Mouse (Mus musculus): ENCODE results near the gene Ociad1. TPM values are rescaled to one million over a fixed set of nuclear protein-coding genes. Genes with fewer than 3 reads are reported as not detected.

Ociad1 gene
- polyA plus RNA-seq, 1 experiment, result 16.0 TPM

DNA sequence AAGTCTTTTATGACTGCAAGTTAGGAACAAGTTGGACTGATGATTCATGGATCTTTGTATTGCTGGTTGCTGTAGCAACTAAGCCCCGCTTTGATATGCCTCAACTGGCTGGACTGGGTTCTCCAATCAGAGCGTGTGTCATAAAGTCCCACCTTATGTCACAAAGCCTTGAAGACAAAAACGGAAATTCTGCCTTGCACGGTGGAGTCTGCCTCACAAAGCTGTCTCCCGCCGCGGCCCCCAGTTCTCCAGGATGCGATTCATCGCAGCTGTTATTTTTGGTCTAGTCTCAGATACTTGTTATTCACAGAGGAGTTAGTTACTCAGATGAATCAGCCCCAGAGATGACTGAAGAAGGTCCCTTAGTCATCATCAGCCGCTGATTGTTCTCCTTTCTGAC lies 51.7 kb downstream of the Ociad1 start:
- Histone ChIP-seq H3K27me3 (ENCODE audit: control insufficient read depth, insufficient read depth, low read length) (no peaks in the 10 kb centered on the region), H3K36me3 (ENCODE audit: control insufficient read depth, insufficient read depth, low read length) (no peaks in the 10 kb centered on the region), H3K4me3 (ENCODE audit: low read depth, low read length) (no peak overlapping the region), H3K27ac (ENCODE audit: insufficient read depth, low read depth, low read length) (no peak overlapping the region), H3K4me1 (ENCODE audit: control insufficient read depth, insufficient read depth, insufficient read length, low read length) (peaks cover 10% of the 10 kb centered on the region; the same call in 1 of the 2 replicates)
- TF ChIP-seq POLR2A (IDR thresholded peaks at IDR 0.05; ENCODE audit: low read depth, low read length) (no peak), CTCF (IDR thresholded peaks at IDR 0.05; ENCODE audit: extremely low read depth, insufficient read length, insufficient replicate concordance, low read depth, low read length) (no peak)
- 18% methylated on average over 10 of the region's 10 CpGs for WGBS

DNA sequence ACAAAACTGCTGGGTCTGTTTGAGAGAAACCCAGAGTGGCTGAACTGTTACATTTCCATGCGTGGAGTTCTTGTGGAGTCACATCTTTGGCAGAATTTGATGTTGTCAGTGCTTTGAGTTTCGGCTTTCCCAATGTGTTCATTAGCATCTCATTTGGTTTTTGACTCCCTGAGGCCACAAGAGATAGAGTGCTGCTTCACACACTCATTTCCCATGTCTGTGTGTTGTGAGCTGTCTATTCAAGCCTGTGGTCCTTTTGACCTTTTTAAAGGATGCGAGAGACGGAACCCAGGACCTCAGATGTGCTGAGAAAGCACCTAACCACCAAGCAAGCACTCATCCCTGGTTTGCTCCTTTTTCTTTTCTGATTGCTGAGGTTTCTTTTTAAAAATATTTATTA lies 52.7 kb downstream of the Ociad1 start:
- TF ChIP-seq CTCF (IDR thresholded peaks at IDR 0.05; ENCODE audit: extremely low read depth, insufficient read length, insufficient replicate concordance, low read depth, low read length), result no peak
- no peak for TF ChIP-seq POLR2A (IDR thresholded peaks at IDR 0.05; ENCODE audit: low read depth, low read length)
- no peaks in the 10 kb centered on the region for H3K27me3 ChIP-seq (ENCODE audit: control insufficient read depth, insufficient read depth, low read length)
- H3K4me3 ChIP-seq (ENCODE audit: low read depth, low read length), result no peak overlapping the region
- WGBS, result 94% methylated on average over 4 of the region's 4 CpGs
- H3K27ac ChIP-seq (ENCODE audit: insufficient read depth, low read depth, low read length), result no peak overlapping the region
- peaks cover 5% of the 10 kb centered on the region; the same call in 1 of the 2 replicates for H3K4me1 ChIP-seq (ENCODE audit: control insufficient read depth, insufficient read depth, insufficient read length, low read length)
- H3K36me3 ChIP-seq (ENCODE audit: control insufficient read depth, insufficient read depth, low read length), result no peaks in the 10 kb centered on the region

DNA sequence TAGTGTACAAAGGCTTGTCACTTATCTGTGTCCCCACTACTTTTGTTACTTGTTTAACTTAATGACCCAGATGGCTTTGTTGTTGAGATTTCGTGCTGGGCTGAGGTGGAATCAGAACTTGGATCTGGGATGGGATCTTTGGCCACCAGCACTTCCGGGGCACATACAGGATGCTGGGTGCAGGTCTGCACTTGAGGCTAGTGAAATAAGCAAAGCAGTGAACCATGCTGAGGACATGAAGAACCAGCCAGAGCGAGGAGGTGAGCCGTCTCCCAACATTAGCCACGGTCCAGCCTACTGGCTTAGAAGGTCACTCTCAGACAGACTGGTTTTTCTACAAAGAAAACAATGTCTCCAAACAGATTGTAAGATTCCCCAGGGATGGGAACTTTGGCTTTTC lies 56.9 kb downstream of the Ociad1 start:
- H3K36me3 ChIP-seq (ENCODE audit: control insufficient read depth, insufficient read depth, low read length), result no peaks in the 10 kb centered on the region
- no peak overlapping the region for H3K4me3 ChIP-seq (ENCODE audit: low read depth, low read length)
- no peaks in the 10 kb centered on the region for H3K27me3 ChIP-seq (ENCODE audit: control insufficient read depth, insufficient read depth, low read length)
- TF ChIP-seq CTCF (IDR thresholded peaks at IDR 0.05; ENCODE audit: extremely low read depth, insufficient read length, insufficient replicate concordance, low read depth, low read length), result no peak
- no peak for TF ChIP-seq POLR2A (IDR thresholded peaks at IDR 0.05; ENCODE audit: low read depth, low read length)
- 61% methylated on average over 5 of the region's 5 CpGs for WGBS
- H3K27ac ChIP-seq (ENCODE audit: insufficient read depth, low read depth, low read length), result no peak overlapping the region
- peaks cover 30% of the 10 kb centered on the region for H3K4me1 ChIP-seq (ENCODE audit: control insufficient read depth, insufficient read depth, insufficient read length, low read length)

DNA sequence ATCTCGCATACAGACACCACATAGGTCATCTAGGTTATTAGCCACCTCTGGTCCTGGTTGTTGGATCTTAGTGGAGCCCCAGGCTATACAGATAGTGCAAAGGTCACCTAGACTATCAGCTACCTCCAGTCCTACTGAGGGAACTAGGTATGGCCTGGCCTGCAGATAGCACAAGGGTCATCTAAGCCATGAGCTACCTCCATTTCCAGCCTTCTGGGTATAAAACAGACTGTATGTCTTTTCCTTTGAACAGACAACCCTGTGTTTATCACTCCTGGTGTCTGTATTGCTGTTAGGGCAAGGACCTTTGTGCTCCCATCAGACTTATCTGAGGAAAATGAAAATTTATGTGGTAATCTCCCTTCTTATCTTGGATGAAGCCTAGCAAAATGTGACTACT lies 59.2 kb downstream of the Ociad1 start:
- TF ChIP-seq POLR2A (IDR thresholded peaks at IDR 0.05; ENCODE audit: low read depth, low read length), result no peak
- no peak for TF ChIP-seq CTCF (IDR thresholded peaks at IDR 0.05; ENCODE audit: extremely low read depth, insufficient read length, insufficient replicate concordance, low read depth, low read length)
- H3K4me1 ChIP-seq (ENCODE audit: control insufficient read depth, insufficient read depth, insufficient read length, low read length), result peaks cover 32% of the 10 kb centered on the region
- no peaks in the 10 kb centered on the region for H3K27me3 ChIP-seq (ENCODE audit: control insufficient read depth, insufficient read depth, low read length)
- no peak overlapping the region for H3K4me3 ChIP-seq (ENCODE audit: low read depth, low read length)
- 57% methylated on average over 1 of the region's 1 CpGs for WGBS
- no peaks in the 10 kb centered on the region for H3K36me3 ChIP-seq (ENCODE audit: control insufficient read depth, insufficient read depth, low read length)
- H3K27ac ChIP-seq (ENCODE audit: insufficient read depth, low read depth, low read length), result peak overlapping the region; percentile 66; the same call in 1 of the 2 replicates

DNA sequence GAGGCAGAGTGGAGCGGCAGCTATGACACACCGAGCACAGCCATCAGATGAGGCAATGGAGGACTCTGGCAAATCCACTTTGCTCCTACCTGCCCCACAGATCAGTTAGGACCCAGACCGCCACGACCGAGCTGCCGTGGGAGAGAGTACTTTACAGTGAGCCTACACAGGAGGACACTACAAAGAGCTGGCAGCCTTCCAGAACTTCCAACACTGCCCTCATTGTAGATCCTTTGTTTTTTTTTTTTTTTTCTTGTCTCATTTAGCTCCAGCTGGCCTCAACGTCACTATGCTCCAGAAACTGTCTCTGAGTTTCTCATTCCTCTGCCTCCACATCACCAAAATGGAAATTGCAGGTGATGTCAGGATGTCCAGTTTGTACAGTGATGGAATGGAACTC lies 60.9 kb downstream of the Ociad1 start:
- Histone ChIP-seq H3K36me3 (ENCODE audit: control insufficient read depth, insufficient read depth, low read length) (no peaks in the 10 kb centered on the region), H3K4me1 (ENCODE audit: control insufficient read depth, insufficient read depth, insufficient read length, low read length) (peaks cover 40% of the 10 kb centered on the region), H3K4me3 (ENCODE audit: low read depth, low read length) (no peak overlapping the region), H3K27ac (ENCODE audit: insufficient read depth, low read depth, low read length) (peak overlapping the region; percentile 81), H3K27me3 (ENCODE audit: control insufficient read depth, insufficient read depth, low read length) (no peaks in the 10 kb centered on the region)
- no peak for TF ChIP-seq POLR2A (IDR thresholded peaks at IDR 0.05; ENCODE audit: low read depth, low read length)
- TF ChIP-seq CTCF (IDR thresholded peaks at IDR 0.05; ENCODE audit: extremely low read depth, insufficient read length, insufficient replicate concordance, low read depth, low read length), result no peak
- 18% methylated on average over 7 of the region's 7 CpGs for WGBS

DNA sequence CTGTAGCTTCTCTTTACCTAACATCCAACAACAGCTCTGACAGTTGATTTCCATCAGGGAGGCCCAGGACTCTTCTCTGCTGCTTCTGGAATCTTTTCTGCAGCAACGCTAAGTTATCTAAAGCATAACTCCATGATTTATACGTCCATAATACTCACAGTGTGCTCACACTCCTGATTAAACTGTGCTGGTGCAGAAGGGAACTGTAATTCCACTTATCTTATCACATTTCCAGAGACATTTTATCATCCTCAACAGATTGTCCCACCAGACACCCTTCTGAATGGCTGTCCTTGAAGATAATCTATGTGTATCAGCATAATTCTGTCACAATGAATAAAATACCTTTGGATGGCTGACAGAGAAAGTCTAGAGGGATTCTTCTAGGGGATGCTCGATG lies 61.4 kb downstream of the Ociad1 start:
- 27% methylated on average over 3 of the region's 3 CpGs for WGBS
- H3K27me3 ChIP-seq (ENCODE audit: control insufficient read depth, insufficient read depth, low read length), result no peaks in the 10 kb centered on the region
- no peaks in the 10 kb centered on the region for H3K36me3 ChIP-seq (ENCODE audit: control insufficient read depth, insufficient read depth, low read length)
- peaks cover 42% of the 10 kb centered on the region for H3K4me1 ChIP-seq (ENCODE audit: control insufficient read depth, insufficient read depth, insufficient read length, low read length)
- no peak overlapping the region for H3K4me3 ChIP-seq (ENCODE audit: low read depth, low read length)
- no peak for TF ChIP-seq CTCF (IDR thresholded peaks at IDR 0.05; ENCODE audit: extremely low read depth, insufficient read length, insufficient replicate concordance, low read depth, low read length)
- no peak for TF ChIP-seq POLR2A (IDR thresholded peaks at IDR 0.05; ENCODE audit: low read depth, low read length)
- H3K27ac ChIP-seq (ENCODE audit: insufficient read depth, low read depth, low read length), result peak overlapping the region; percentile 81

DNA sequence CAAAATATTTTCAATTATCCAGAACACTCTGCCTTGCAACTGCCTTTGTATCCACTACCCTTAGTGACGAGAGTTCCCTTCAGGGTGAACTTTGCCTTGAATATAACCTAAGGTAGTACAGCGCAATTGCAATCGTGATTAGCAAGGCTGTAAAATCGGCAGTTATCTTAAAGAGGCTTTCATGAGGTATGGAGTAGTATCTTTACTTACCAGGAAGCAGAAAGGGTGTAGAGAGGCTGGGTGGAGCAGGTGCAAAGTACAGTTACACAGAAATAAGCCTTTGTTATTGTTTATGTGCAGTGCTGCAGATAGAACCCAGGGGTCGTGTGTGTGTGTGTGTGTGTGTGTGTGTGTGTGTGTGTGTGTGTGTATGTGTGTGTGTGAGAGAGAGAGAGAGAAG lies 62.8 kb downstream of the Ociad1 start:
- Histone ChIP-seq H3K27ac (ENCODE audit: insufficient read depth, low read depth, low read length) (0 out of 2 replicates have a peak overlapping the region, but pooled peaks have one; percentile 38), H3K27me3 (ENCODE audit: control insufficient read depth, insufficient read depth, low read length) (no peaks in the 10 kb centered on the region), H3K4me3 (ENCODE audit: low read depth, low read length) (no peak overlapping the region), H3K36me3 (ENCODE audit: control insufficient read depth, insufficient read depth, low read length) (no peaks in the 10 kb centered on the region), H3K4me1 (ENCODE audit: control insufficient read depth, insufficient read depth, insufficient read length, low read length) (peaks cover 44% of the 10 kb centered on the region)
- 27% methylated on average over 5 of the region's 5 CpGs for WGBS
- TF ChIP-seq POLR2A (IDR thresholded peaks at IDR 0.05; ENCODE audit: low read depth, low read length) (no peak), CTCF (IDR thresholded peaks at IDR 0.05; ENCODE audit: extremely low read depth, insufficient read length, insufficient replicate concordance, low read depth, low read length) (no peak)
